Mouse (Mus musculus) kidney, postnatal 36 days (tissue): ENCODE measurements around the gene Higd1a.

ENCODE experiments used
- DNase-seq, 2 experiments: peaks; one replicate each; pipeline ENCODE4 v3.0.0; 2021 to 2022; ENCODE audit warnings: mixed read lengths in 2 of 2

Higd1a gene

GRCm38 (mm10) chr9:121833825-121834224 is 24.3 kb downstream of the Higd1a start:
- no peak for DNase-seq

GRCm38 (mm10) chr9:121830956-121831293 is 27.2 kb downstream of the Higd1a start:
- DNase-seq = peak; percentile 76 to 90

- DNase-seq = peak; percentile 55 to 82
Measured at GRCm38 (mm10) chr9:121830243-121830955, 27.8 kb downstream of the Higd1a start.

GRCm38 (mm10) chr9:121829270-121829992 is 28.7 kb downstream of the Higd1a start:
- DNase-seq = no peak

- DNase-seq = no peak
Measured at GRCm38 (mm10) chr9:121828314-121828713, 29.8 kb downstream of the Higd1a start.

GRCm38 (mm10) chr9:121826356-121826755 is 31.8 kb downstream of the Higd1a start:
- DNase-seq = no peak

- DNase-seq = peak; percentile 23 to 37
Measured at GRCm38 (mm10) chr9:121823991-121824390, 34.2 kb downstream of the Higd1a start.

GRCm38 (mm10) chr9:121823051-121823450 is 35.1 kb downstream of the Higd1a start:
- DNase-seq = peak; percentile 44 to 68

- DNase-seq = peak; percentile 10 to 19
Measured at GRCm38 (mm10) chr9:121822585-121822991, 35.6 kb downstream of the Higd1a start.

GRCm38 (mm10) chr9:121820765-121821164 is 37.4 kb downstream of the Higd1a start:
- DNase-seq = no peak

- DNase-seq = peak in 1 of 2 experiments; percentile 14
Measured at GRCm38 (mm10) chr9:121819771-121820471, 38.2 kb downstream of the Higd1a start.

GRCm38 (mm10) chr9:121819073-121819770 is 38.9 kb downstream of the Higd1a start:
- peak; percentile 32 to 41 for DNase-seq

GRCm38 (mm10) chr9:121815183-121815582 is 43.0 kb downstream of the Higd1a start:
- no peak for DNase-seq

GRCm38 (mm10) chr9:121810081-121810821 is 47.9 kb downstream of the Higd1a start:
- no peak for DNase-seq

GRCm38 (mm10) chr9:121808511-121808910 is 49.7 kb downstream of the Higd1a start:
- DNase-seq = no peak

GRCm38 (mm10) chr9:121807947-121808346 is 50.2 kb downstream of the Higd1a start:
- DNase-seq = no peak

- no peak for DNase-seq
Measured at GRCm38 (mm10) chr9:121807546-121807945, 50.6 kb downstream of the Higd1a start.

- DNase-seq = no peak
Measured at GRCm38 (mm10) chr9:121802747-121803146, 55.4 kb downstream of the Higd1a start.

GRCm38 (mm10) chr9:121798887-121799520 is 59.2 kb downstream of the Higd1a start:
- DNase-seq = no peak
